Mouse (Mus musculus) T-helper 1 cell (primary cell): ENCODE results near the gene Cdca5.

Source experiments
- in situ Hi-C: fragments of 300-600 bp; cut with MboI, MseI; formaldehyde crosslinking; loops from one replicate; pipeline ENCODE4 v1.15.1; 2025; ENCODE audit warnings: high pct_unique_total_duplicates

The Cdca5 gene

GRCm38 (mm10) chr19:6133197-6133596, 48.4 kb downstream of the Cdca5 start:
- in situ Hi-C loops = loop anchor here (5.0 kb wide), 1 partner anchor 96 kb away; no protein-coding TSS in a partner anchor

GRCm38 (mm10) chr19:6136397-6136796, 51.6 kb downstream of the Cdca5 start:
- in situ Hi-C loops = no loop called here

DNA sequence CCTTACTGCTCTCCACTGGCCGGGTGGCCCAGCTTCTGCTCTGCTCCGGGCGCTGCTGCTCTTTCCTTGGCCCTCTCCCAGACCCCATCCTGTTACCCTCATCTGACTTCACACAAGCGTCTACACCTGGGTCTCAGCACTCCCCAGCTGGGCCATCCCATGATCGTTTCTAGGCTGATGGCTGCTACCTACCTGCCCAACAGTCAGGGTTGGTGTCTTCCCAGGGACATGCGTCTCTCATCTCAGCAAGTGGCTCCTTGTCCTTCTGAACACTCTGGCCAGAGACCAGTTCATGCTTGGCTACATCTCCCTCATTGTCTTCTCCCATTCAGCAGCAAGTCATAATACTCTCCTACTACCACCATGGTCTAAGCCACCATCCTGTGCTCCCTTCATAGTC, 54.9 kb downstream of the Cdca5 start:
- in situ Hi-C loops = no loop called here

DNA sequence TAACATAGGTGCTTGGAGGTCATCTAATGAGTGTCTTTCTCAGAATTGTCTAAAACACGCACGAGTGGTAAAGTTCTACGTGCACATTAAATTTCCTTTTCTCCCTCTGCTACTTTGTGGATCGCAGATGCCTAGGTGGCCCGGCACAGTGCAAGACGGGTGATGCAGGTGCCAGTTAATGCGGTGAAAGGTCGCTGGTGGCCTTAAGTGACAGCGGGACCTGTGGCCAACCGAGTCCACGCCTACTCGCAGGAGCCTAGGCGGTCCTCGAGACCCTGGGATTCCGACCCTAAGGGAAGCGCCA, 55.5 kb downstream of the Cdca5 start:
- in situ Hi-C loops = no loop called here

DNA sequence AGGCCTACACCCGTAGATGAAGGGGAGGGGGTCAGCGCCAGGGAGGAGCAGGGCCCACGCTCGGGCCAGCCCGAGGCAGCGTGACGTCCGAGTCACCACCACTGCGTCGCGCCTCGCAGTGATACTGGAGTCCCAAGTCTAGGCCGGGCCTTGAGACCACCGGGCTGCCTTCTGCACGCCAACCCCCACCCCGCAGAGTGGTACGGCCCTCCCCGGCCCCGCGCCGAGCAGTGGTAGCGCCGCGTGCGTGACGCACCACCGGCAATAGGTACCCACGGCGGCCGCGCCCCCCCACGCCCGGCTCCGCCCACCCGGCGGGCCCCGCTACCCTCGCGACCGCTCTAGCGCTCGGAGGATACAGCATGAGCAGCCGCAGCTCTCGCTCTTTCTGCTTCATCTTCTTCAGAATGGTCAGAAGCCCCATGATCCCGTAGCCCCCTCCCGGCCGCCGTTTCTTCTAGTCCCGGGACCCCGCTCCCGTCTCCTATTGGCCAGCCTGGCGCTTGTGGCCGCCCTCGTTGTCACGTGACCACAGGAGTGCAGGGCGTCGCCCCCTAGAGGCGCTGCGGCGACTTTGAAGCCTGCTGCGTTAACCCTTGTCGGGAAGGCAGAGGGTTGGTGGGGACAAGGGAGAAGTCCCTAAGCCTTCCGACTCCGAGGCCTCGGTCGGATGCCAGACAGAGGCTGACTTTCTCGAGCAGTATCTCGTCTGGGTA, 56.1 kb downstream of the Cdca5 start, which contains the start of gene Batf2:
Batf2 (plus strand) TSS at position 306 of the 716 bp plus-strand sequence.
- in situ Hi-C loops = no loop called here

DNA sequence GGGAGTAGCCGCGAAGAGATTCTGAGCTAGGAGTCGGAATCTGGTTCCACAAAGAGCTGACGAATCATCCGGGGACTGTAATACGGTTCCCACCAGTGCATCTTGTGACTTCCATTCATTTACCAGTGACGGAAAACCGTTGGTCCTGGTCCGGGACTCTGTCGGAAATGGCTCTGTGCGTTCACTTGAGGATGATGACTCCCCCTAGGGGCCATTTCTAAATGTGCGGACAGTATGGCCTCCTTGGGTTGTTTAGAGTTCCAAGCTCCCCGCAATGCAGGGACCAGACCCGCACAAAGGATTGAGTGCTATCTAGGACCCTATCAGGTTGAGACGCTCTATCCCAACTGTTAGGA, 56.6 kb downstream of the Cdca5 start, which contains the start of gene Arl2:
Arl2 (minus strand) TSS at position 155 of the 356 bp plus-strand sequence.
- in situ Hi-C loops = no loop called here
